Mouse (Mus musculus) kidney, postnatal 0 days (tissue): ENCODE measurements around the gene Lsm10. TPM values are rescaled to one million over a fixed set of nuclear protein-coding genes. Genes with fewer than 3 reads are reported as not detected.
A peak's percentile ranks its signal among the peaks of the same experiment; 100 is the strongest.

Source experiments
- ATAC-seq: fragments of 200-750 bp; cut with Nextera tagmentation; replicated peaks from 2 replicates; pipeline ENCODE4 v1.8.0; 2017; ENCODE audit warnings: low read depth, moderate number of reproducible peaks, moderate TSS enrichment, moderate library complexity; ENCODE audit not compliant: low FRiP score
- DNase-seq: peaks from one replicate; pipeline ENCODE4 v3.0.0-alpha.2; 2016; ENCODE audit warnings: low spot score
- H3K27ac ChIP-seq: fragments of 300-500 bp; sonication (generic); 2 replicates; pipeline ENCODE4 v1.5.1; 2014; ENCODE audit warnings: mild to moderate bottlenecking
- H3K27me3 ChIP-seq: fragments of 300-500 bp; sonication (generic); 2 replicates; pipeline ENCODE4 v1.6.1; 2014; ENCODE audit warnings: low read length, mixed read lengths; ENCODE audit not compliant: insufficient read depth
- H3K36me3 ChIP-seq: fragments of 300-500 bp; sonication (generic); 2 replicates; pipeline ENCODE4 v1.6.1; 2014; ENCODE audit warnings: low read length, mixed read lengths; ENCODE audit not compliant: insufficient read depth
- H3K4me1 ChIP-seq: fragments of 300-500 bp; sonication (generic); replicated peaks from 2 replicates; pipeline ENCODE4 v1.6.1; 2014; ENCODE audit warnings: antibody characterized with exemption, low read length, mixed read lengths; ENCODE audit not compliant: insufficient read depth
- H3K4me2 ChIP-seq: fragments of 300-500 bp; sonication (generic); 2 replicates; pipeline ENCODE4 v1.6.1; 2014; ENCODE audit warnings: mild to moderate bottlenecking, low read length, moderate library complexity, mixed read lengths
- H3K4me3 ChIP-seq: fragments of 300-500 bp; sonication (generic); replicated peaks from 2 replicates; pipeline ENCODE4 v1.5.1; 2014; ENCODE audit warnings: low read depth, low read length
- H3K9ac ChIP-seq: fragments of 300-500 bp; sonication (generic); 2 replicates; pipeline ENCODE4 v1.6.1; 2014; ENCODE audit warnings: low read depth, low read length
- H3K9me3 ChIP-seq: fragments of 300-500 bp; sonication (generic); replicated peaks from 2 replicates; pipeline ENCODE4 v1.6.1; 2016; ENCODE audit warnings: low read length, inconsistent platforms, mixed read lengths
- CTCF ChIP-seq: IDR thresholded peaks from 2 replicates; pipeline ENCODE4 v1.5.1; 2016; ENCODE audit warnings: antibody characterized with exemption, low read depth, mild to moderate bottlenecking, moderate library complexity
- WGBS: fragments of 180-500 bp; shearing (Covaris S2); extraction: QIAGEN DNeasy Blood & Tissue Kit; methylation state at CpG from one replicate; pipeline ENCODE4 v1.1.7; 2014; 5-methylcytosine and 5-hydroxymethylcytosine counted together
- polyA plus RNA-seq: library from polyadenylated mRNA; unstranded; fragments of >200 nt; fragmentation: Nextera tagmentation; extraction: Ambion mirVana; gene quantifications from 2 replicates; pipeline ENCODE4 v1.2.1, GENCODE M21; 2015

The Lsm10 gene
- polyA plus RNA-seq, 1 experiment from 2014 or later = 59.0 TPM

DNA sequence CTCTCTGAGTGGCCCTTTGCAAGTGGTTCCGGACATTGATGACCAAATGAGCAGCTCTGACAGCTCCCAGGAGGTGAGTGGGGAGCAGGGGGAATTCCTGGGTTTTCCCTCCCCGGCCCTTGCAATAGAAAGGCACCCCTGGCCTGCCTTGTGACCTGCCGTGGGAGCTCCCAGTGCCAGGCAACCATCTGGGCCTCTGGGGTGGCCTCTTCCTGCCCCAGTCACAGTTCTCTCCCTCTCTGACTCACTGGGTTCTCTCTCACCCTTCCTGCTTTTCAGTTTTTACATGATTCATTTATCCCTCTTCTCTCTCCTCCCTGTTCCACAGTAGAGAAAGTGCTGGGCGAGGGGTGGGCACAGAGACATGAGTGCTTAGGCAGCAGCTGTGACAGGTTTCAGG is 41.4 kb downstream of the Lsm10 start:
- H3K36me3 ChIP-seq = peaks cover 43% of the 10 kb centered on the region
- peaks cover under 1% of the 10 kb centered on the region; the same call in 1 of the 2 replicates for H3K4me1 ChIP-seq
- no peak overlapping the region for H3K4me3 ChIP-seq
- no peak overlapping the region for H3K4me2 ChIP-seq
- H3K9ac ChIP-seq = no peak overlapping the region
- H3K27ac ChIP-seq = no peak overlapping the region
- H3K9me3 ChIP-seq = no peaks in the 10 kb centered on the region
- 80% methylated on average over 4 of the region's 4 CpGs for WGBS
- no peaks in the 10 kb centered on the region for H3K27me3 ChIP-seq
- DNase-seq (no peak), ATAC-seq (no peak)
- TF ChIP-seq CTCF = no peak

DNA sequence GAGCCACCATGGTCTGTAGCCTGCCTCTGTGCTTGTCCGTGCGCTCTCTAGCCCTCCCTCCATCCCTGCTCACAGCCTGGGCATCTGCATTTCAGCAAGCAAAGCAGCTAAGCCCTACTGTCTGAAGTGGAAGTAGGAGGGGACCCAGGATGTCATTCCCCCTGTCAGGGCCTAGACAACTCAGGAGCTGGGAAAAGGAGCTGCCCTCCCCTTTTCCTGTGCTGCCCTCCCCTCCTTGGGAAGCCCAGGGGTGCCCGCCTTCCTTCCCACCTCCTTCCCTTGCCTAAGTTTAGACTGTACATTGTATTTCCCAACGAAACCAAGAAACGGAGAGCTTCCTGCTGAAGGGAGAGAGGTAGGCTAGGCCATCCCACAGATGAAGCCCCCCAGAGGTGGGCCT is 44.6 kb downstream of the Lsm10 start:
- TF ChIP-seq CTCF = no peak
- Histone ChIP-seq H3K4me3 (no peak overlapping the region), H3K36me3 (peaks cover 36% of the 10 kb centered on the region), H3K27ac (peak overlapping the region; percentile 20; the same call in 1 of the 2 replicates), H3K27me3 (no peaks in the 10 kb centered on the region), H3K9me3 (no peaks in the 10 kb centered on the region), H3K4me2 (no peak overlapping the region), H3K9ac (no peak overlapping the region), H3K4me1 (peaks cover 5% of the 10 kb centered on the region; the same call in 1 of the 2 replicates)
- DNase-seq (no peak), ATAC-seq (no peak)
- 64% methylated on average over 5 of the region's 5 CpGs for WGBS

DNA sequence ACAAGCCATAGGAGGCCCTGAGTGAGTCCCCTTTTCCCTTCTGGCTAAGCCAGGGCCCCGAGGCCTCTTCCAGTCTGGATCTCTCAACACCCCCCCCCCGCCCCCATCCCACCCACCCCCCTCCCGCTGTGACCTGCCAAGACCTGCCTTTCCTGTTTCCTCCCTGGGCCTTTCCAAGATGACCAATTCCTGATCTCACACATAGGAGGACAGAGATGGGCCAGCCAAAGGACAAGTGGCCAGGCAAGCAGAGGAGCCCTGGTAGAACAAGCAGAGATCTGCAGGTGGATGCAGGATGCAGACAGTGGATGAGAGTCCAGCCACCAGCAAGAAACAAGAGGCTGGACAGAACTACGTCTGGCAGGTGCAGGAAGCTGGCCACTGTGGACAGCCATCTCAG is 49.0 kb downstream of the Lsm10 start:
- no peak overlapping the region for H3K4me3 ChIP-seq
- no peak for ATAC-seq
- no peaks in the 10 kb centered on the region for H3K36me3 ChIP-seq
- no peak for DNase-seq
- H3K4me1 ChIP-seq = peaks cover 24% of the 10 kb centered on the region
- no peak overlapping the region for H3K9ac ChIP-seq
- no peak overlapping the region for H3K27ac ChIP-seq
- 34% methylated on average over 4 of the region's 4 CpGs for WGBS
- no peaks in the 10 kb centered on the region for H3K9me3 ChIP-seq
- TF ChIP-seq CTCF = no peak
- H3K27me3 ChIP-seq = no peaks in the 10 kb centered on the region
- H3K4me2 ChIP-seq = no peak overlapping the region

DNA sequence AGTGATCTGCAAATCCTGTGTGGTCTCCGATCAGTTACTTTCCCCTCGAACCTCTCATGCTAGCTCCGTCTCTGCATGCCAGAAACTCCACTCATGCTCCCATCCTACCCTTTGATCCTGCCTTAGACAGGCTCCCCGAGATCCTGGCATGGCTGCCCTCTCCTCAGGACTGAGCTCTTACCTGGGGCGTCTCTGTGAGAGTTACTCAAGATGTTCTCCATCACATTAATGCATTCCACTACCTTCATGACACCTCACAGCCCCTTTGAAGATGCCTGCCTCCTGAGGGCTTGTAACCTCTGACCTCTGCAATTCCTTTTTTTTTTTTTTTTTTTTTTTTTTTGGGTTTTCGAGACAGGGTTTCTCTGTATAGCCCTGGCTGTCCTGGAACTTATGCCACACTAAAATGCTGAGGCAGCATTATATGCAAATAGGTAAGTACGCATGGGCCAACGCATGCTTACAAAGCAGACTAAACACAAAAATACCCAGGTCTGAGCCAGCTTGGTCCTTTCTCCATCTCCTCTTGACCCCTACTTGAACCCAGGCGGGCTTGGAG is 50.6 kb downstream of the Lsm10 start:
- no peak for DNase-seq
- Histone ChIP-seq H3K36me3 (0 out of 2 replicates have a peak, but pooled peaks cover 13% of the 10 kb centered on the region), H3K27ac (peak overlapping the region; percentile 96), H3K9me3 (no peaks in the 10 kb centered on the region), H3K9ac (peak overlapping the region; percentile 87; the same call in 1 of the 2 replicates), H3K4me3 (no peak overlapping the region), H3K27me3 (no peaks in the 10 kb centered on the region), H3K4me2 (peak overlapping the region; percentile 66), H3K4me1 (peaks cover 37% of the 10 kb centered on the region)
- no peak for ATAC-seq
- 25% methylated on average over 9 of the region's 9 CpGs for WGBS
- no peak for TF ChIP-seq CTCF

DNA sequence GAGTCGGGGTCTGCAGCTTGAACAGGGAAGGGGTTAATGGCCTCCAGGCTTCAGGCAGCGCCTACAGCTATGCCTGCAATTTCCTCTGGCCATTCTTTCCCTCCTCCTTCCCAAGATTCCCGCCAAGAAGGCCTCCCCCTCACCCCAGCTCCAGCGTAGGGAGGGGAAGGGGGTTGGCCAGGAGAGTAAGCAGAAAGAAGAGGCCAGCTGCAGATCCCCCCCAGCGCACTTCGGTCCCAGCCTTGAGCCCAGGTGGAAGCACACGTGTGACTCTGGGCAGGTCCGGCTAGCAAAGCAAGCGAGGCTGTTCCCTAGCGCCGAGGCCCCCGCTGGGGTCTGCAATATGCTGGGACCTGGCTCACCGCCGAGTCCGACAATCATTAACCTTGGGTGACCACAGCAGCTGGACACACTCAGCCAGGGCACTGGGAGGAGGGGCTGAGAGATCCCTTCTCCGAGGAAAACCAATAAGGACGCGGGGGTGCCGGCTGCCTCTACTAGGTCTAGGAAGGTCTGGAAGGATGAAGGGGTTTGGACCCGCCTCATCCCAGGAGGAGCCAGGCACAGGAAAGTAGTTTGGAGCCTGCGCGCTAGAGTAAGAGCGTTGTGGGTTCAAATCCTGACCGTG is 51.2 kb downstream of the Lsm10 start, which contains the start of gene Eva1b:
TSS of gene Eva1b (plus strand) at position 212 of the 628 bp plus-strand sequence.
- peak within 1 kb of the TSS; percentile 55 for H3K4me3 ChIP-seq
- no peaks in the 10 kb centered on the region for H3K9me3 ChIP-seq
- H3K27me3 ChIP-seq = no peaks in the 10 kb centered on the region
- H3K4me2 ChIP-seq = peak within 1 kb of the TSS; percentile 66
- TF ChIP-seq CTCF = no peak
- peaks cover 37% of the 10 kb centered on the region for H3K4me1 ChIP-seq
- DNase-seq (peak; percentile 97), ATAC-seq (peak; percentile 87)
- WGBS = 2% methylated on average over 24 of the region's 24 CpGs
- peak within 1 kb of the TSS; percentile 87 for H3K9ac ChIP-seq
- H3K36me3 ChIP-seq = 0 out of 2 replicates have a peak, but pooled peaks cover 14% of the 10 kb centered on the region
- H3K27ac ChIP-seq = peak within 1 kb of the TSS; percentile 96

Other genes with a start within 250 kb of the Lsm10 start
- gene Csf3r, start 72.1 kb upstream of the Lsm10 start, polyA plus RNA-seq = 0.82 and 1.2 TPM in 2 replicates
- gene Mrps15, start 49.7 kb upstream of the Lsm10 start, polyA plus RNA-seq = 131 and 134 TPM in 2 replicates
- gene Oscp1, start 38.1 kb upstream of the Lsm10 start, polyA plus RNA-seq = 13.6 and 16.2 TPM in 2 replicates
- 27.1 and 28.7 TPM in 2 replicates for gene Stk40, start 7.3 kb downstream of the Lsm10 start, polyA plus RNA-seq
- gene Eva1b, start 51.1 kb downstream of the Lsm10 start, polyA plus RNA-seq = 130 and 149 TPM in 2 replicates
- gene Sh3d21, start 66.9 kb downstream of the Lsm10 start, polyA plus RNA-seq = 9.2 and 9.7 TPM in 2 replicates
- 136 and 156 TPM in 2 replicates for gene Thrap3, start 106.1 kb downstream of the Lsm10 start, polyA plus RNA-seq
- 22.4 and 27.3 TPM in 2 replicates for gene Map7d1, start 159.7 kb downstream of the Lsm10 start, polyA plus RNA-seq
- gene Trappc3, start 165.7 kb downstream of the Lsm10 start, polyA plus RNA-seq = 115 and 121 TPM in 2 replicates
- 7.9 and 8.1 TPM in 2 replicates for gene Col8a2, start 190.2 kb downstream of the Lsm10 start, polyA plus RNA-seq
- gene Adprhl2, start 225.1 kb downstream of the Lsm10 start, polyA plus RNA-seq = 64.5 and 65.2 TPM in 2 replicates
- gene Tekt2, start 229.1 kb downstream of the Lsm10 start, polyA plus RNA-seq = 2.1 TPM in 2 replicates